Mouse (Mus musculus) CH12.LX (cell line): ENCODE measurements around the gene 4933417A18Rik. TPM values are rescaled to one million over a fixed set of nuclear protein-coding genes. Genes with fewer than 3 reads are reported as not detected.

Experiments
- DNase-seq: peaks from one replicate; pipeline ENCODE4 v3.0.0-alpha.2; 2013; ENCODE audit errors: extremely low read depth
- H3K27ac ChIP-seq: 2 replicates; pipeline ENCODE4 v1.5.1; 2012; ENCODE audit warnings: low read depth, mild to moderate bottlenecking, control low read depth, moderate library complexity; ENCODE audit not compliant: insufficient read depth
- H3K27me3 ChIP-seq: replicated peaks from 2 replicates; pipeline ENCODE3; 2012; ENCODE audit warnings: inconsistent platforms
- H3K36me3 ChIP-seq, 2 experiments: replicated peaks in 1 of 2; 2 replicates each; pipeline versions ENCODE3 to v1.6.1; 2012; ENCODE audit warnings: inconsistent platforms in 1 of 2, low read length in 1 of 2, mild to moderate bottlenecking in 1 of 2, mixed read lengths in 1 of 2, moderate library complexity in 1 of 2; ENCODE audit not compliant: control insufficient read depth in 1 of 2, insufficient read depth in 1 of 2
- H3K4me1 ChIP-seq, 2 experiments: 2 replicates each; pipeline ENCODE4 v1.6.1; 2012; ENCODE audit warnings: inconsistent platforms in 1 of 2, moderate library complexity in 1 of 2; ENCODE audit not compliant: insufficient read depth in 2 of 2, control insufficient read depth in 1 of 2
- H3K4me2 ChIP-seq: 2 replicates; pipeline ENCODE4 v1.6.1; 2012; ENCODE audit warnings: low read depth, mild to moderate bottlenecking, control low read depth; ENCODE audit not compliant: poor library complexity, insufficient read depth, severe bottlenecking
- H3K4me3 ChIP-seq, 3 experiments: fragments of 150-350 bp in 1 of 3; sonication (generic) in 1 of 3; replicated peaks in 1 of 3; 2 replicates each; pipeline versions ENCODE3 to v1.5.1; 2011 to 2012; ENCODE audit warnings: low read depth in 2 of 3, low read length in 2 of 3, mild to moderate bottlenecking in 2 of 3, moderate library complexity in 2 of 3, control low read depth in 1 of 3, improper control_type of control experiment in 1 of 3, inconsistent platforms in 1 of 3, mixed read lengths in 1 of 3; ENCODE audit not compliant: poor library complexity in 1 of 3
- H3K79me2 ChIP-seq: replicated peaks from 2 replicates; pipeline ENCODE4 v1.6.1; 2012; ENCODE audit warnings: mild to moderate bottlenecking, moderate library complexity; ENCODE audit not compliant: control insufficient read depth, poor library complexity, insufficient read depth, severe bottlenecking; ENCODE audit errors: extremely low read depth
- H3K9ac ChIP-seq: 2 replicates; pipeline ENCODE4 v1.6.1; 2012; ENCODE audit warnings: low read depth, mild to moderate bottlenecking, control low read depth, moderate library complexity; ENCODE audit not compliant: insufficient read depth
- H3K9me3 ChIP-seq: replicated peaks from 2 replicates; pipeline ENCODE3; 2012; ENCODE audit warnings: low read length, inconsistent platforms, mixed read lengths
- BHLHE40 ChIP-seq: IDR thresholded peaks from 2 replicates; pipeline ENCODE4 v1.6.1; 2011; ENCODE audit warnings: mild to moderate bottlenecking, low read depth, low read length, improper control_type of control experiment
- CHD1 ChIP-seq: IDR thresholded peaks from 2 replicates; pipeline ENCODE4 v1.6.1; 2012; ENCODE audit warnings: low read depth, low read length, improper control_type of control experiment, inconsistent platforms
- CTCF ChIP-seq, 2 experiments: IDR thresholded peaks in 1 of 2; conservative IDR thresholded peaks in 1 of 2; 2 replicates each; pipeline ENCODE4 v1.5.1; 2011 to 2012; ENCODE audit warnings: low read depth in 2 of 2, low read length in 2 of 2, improper control_type of control experiment in 1 of 2, inconsistent platforms in 1 of 2, mild to moderate bottlenecking in 1 of 2, moderate library complexity in 1 of 2
- E2F4 ChIP-seq: IDR thresholded peaks from 2 replicates; pipeline ENCODE4 v1.6.1; 2011; ENCODE audit warnings: low read depth, low read length, improper control_type of control experiment; ENCODE audit not compliant: insufficient replicate concordance
- ELF1 ChIP-seq: IDR thresholded peaks from 2 replicates; pipeline ENCODE4 v1.6.1; 2014; ENCODE audit warnings: low read depth, mild to moderate bottlenecking, inconsistent platforms, low read length, improper control_type of control experiment
- ETS1 ChIP-seq: conservative IDR thresholded peaks from 2 replicates; pipeline ENCODE4 v1.6.1; 2012; ENCODE audit warnings: low read depth, mild to moderate bottlenecking, inconsistent platforms, low read length, improper control_type of control experiment, moderate library complexity
- GABPA ChIP-seq: IDR thresholded peaks from 2 replicates; pipeline ENCODE4 v1.6.1; 2012; ENCODE audit warnings: low read depth, low read length, improper control_type of control experiment, inconsistent platforms; ENCODE audit not compliant: insufficient replicate concordance
- HCFC1 ChIP-seq: IDR thresholded peaks from 2 replicates; pipeline ENCODE4 v1.6.1; 2012; ENCODE audit warnings: low read depth, mild to moderate bottlenecking, inconsistent platforms, low read length, improper control_type of control experiment
- MAFK ChIP-seq: IDR thresholded peaks from 2 replicates; pipeline ENCODE4 v1.6.1; 2011; ENCODE audit warnings: low read length, improper control_type of control experiment; ENCODE audit not compliant: insufficient replicate concordance
- MAZ ChIP-seq: IDR thresholded peaks from 2 replicates; pipeline ENCODE4 v1.6.1; 2012; ENCODE audit warnings: low read depth, mild to moderate bottlenecking, inconsistent platforms, low read length, improper control_type of control experiment, moderate library complexity
- MEF2A ChIP-seq: IDR thresholded peaks from 2 replicates; pipeline ENCODE4 v1.6.1; 2014; ENCODE audit warnings: low read depth, mild to moderate bottlenecking, inconsistent platforms, low read length, improper control_type of control experiment, borderline replicate concordance
- MXI1 ChIP-seq: IDR thresholded peaks from 2 replicates; pipeline ENCODE4 v1.6.1; 2011; ENCODE audit warnings: mild to moderate bottlenecking, low read depth, low read length, improper control_type of control experiment
- MYC ChIP-seq: IDR thresholded peaks from 2 replicates; pipeline ENCODE4 v1.6.1; 2011; ENCODE audit warnings: low read depth, mild to moderate bottlenecking, improper control_type of control experiment, low read length
- NRF1 ChIP-seq: IDR thresholded peaks from 2 replicates; pipeline ENCODE4 v1.6.1; 2014; ENCODE audit warnings: low read depth, mild to moderate bottlenecking, inconsistent platforms, low read length, improper control_type of control experiment, moderate library complexity
- POLR2A ChIP-seq: IDR thresholded peaks from 2 replicates; pipeline ENCODE4 v1.6.1; 2011; ENCODE audit warnings: low read depth, mild to moderate bottlenecking, improper control_type of control experiment, low read length
- RAD21 ChIP-seq: IDR thresholded peaks from 2 replicates; pipeline ENCODE4 v1.6.1; 2011; ENCODE audit warnings: low read depth, mild to moderate bottlenecking, low read length, improper control_type of control experiment, moderate library complexity
- SIN3A ChIP-seq: IDR thresholded peaks from 2 replicates; pipeline ENCODE4 v1.6.1; 2012; ENCODE audit warnings: low read length, improper control_type of control experiment, inconsistent platforms
- TCF12 ChIP-seq: IDR thresholded peaks from 2 replicates; pipeline ENCODE4 v1.6.1; 2014; ENCODE audit warnings: low read depth, mild to moderate bottlenecking, inconsistent platforms, low read length, improper control_type of control experiment
- UBTF ChIP-seq: IDR thresholded peaks from 2 replicates; pipeline ENCODE4 v1.6.1; 2012; ENCODE audit warnings: low read depth, mild to moderate bottlenecking, inconsistent platforms, low read length, improper control_type of control experiment, moderate library complexity
- USF2 ChIP-seq: conservative IDR thresholded peaks from 2 replicates; pipeline ENCODE4 v1.6.1; 2011; ENCODE audit warnings: low read depth, low read length, improper control_type of control experiment
- ZMIZ1 ChIP-seq: IDR thresholded peaks from 2 replicates; pipeline ENCODE4 v1.6.1; 2012; ENCODE audit warnings: low read depth, mild to moderate bottlenecking, inconsistent platforms, low read length, improper control_type of control experiment
- dilution Hi-C: fragments of 300-500 bp; cut with MboI; formaldehyde crosslinking; loops from 2 replicates; pipeline ENCODE4 v1.14.3; 2020; ENCODE audit warnings: low sequenced_read_pairs; ENCODE audit not compliant: extremely low pct_unique_long_range_greater_than_20kb, extremely low pct_ligation_motif_present
- in situ Hi-C: fragments of 300-500 bp; cut with MboI; formaldehyde crosslinking; loops from 3 replicates; pipeline ENCODE4 v1.14.3; 2019; ENCODE audit warnings: low sequenced_read_pairs, low pct_ligation_motif_present, low pct_unique_long_range_greater_than_20kb, mixed read lengths
- polyA plus RNA-seq: library from polyadenylated mRNA; unstranded; fragments of >175 nt; gene quantifications from 2 replicates; pipeline ENCODE4 v1.2.1, GENCODE M21; 2012; ENCODE audit warnings: low read depth; ENCODE audit not compliant: insufficient read length
- total RNA-seq, 2 experiments: library from RNA; depleted of rRNA; stranded (reverse); fragments of 300-350 nt in 1 of 2; fragments of >200 nt in 1 of 2; gene quantifications; 2 replicates each; pipeline ENCODE4 v1.2.3; 2012 to 2014

Gene 4933417A18Rik
- total and polyA plus RNA-seq, 3 experiments: not detected

GRCm38 (mm10) chr13:34875741-34876445 is 48.3 kb upstream of the 4933417A18Rik start:
- Histone ChIP-seq H3K27me3 (no peaks in the 10 kb centered on the region), H3K9ac (peak overlapping the region; percentile 83), H3K9me3 (no peaks in the 10 kb centered on the region), H3K4me1 (peaks cover 3 to 33% of the 10 kb centered on the region in 2 experiments; a peak in 2 of 4 replicates), H3K36me3 (peaks cover 6 to 15% of the 10 kb centered on the region in 2 experiments), H3K4me2 (peak overlapping the region; percentile 90; the same call in 1 of the 2 replicates), H3K27ac (peak overlapping the region; percentile 89), H3K4me3 (peak overlapping the region; percentile 87 to 98 (median 97)), H3K79me2 (peaks cover 48% of the 10 kb centered on the region)
- peak; percentile 44 for DNase-seq
- dilution Hi-C loops (no loop called here), in situ Hi-C loops (no loop called here)
- TF ChIP-seq CTCF (conservative IDR thresholded peaks at IDR 0.05 in 1 of 2, IDR thresholded peaks at IDR 0.05 in 1 of 2; ENCODE audit: low read depth in 2 of 2, low read length in 2 of 2): peak in 1 of 2 experiments; percentile 46; a peak in 2 of 4 replicates
- TF ChIP-seq ZMIZ1: no peak
- peak; percentile 90 for TF ChIP-seq UBTF
- no peak for TF ChIP-seq GABPA
- no peak for TF ChIP-seq ETS1
- no peak for TF ChIP-seq POLR2A
- no peak for TF ChIP-seq MAFK
- TF ChIP-seq MAZ: no peak
- TF ChIP-seq HCFC1: no peak
- no peak for TF ChIP-seq NRF1
- no peak for TF ChIP-seq MEF2A
- TF ChIP-seq RAD21: no peak
- peak; percentile 56; the same call in 1 of the 2 replicates for TF ChIP-seq MXI1
- TF ChIP-seq BHLHE40: no peak; the same call in 1 of the 2 replicates
- TF ChIP-seq USF2: no peak
- TF ChIP-seq TCF12: no peak
- TF ChIP-seq ELF1: no peak
- TF ChIP-seq CHD1: 0 out of 2 replicates have a peak, but pooled peaks have one; percentile 10
- peak; percentile 26 for TF ChIP-seq SIN3A
- no peak for TF ChIP-seq MYC

GRCm38 (mm10) chr13:34876481-34876880 is 47.7 kb upstream of the 4933417A18Rik start:
- Histone ChIP-seq H3K36me3 (peaks cover 9 to 19% of the 10 kb centered on the region in 2 experiments), H3K4me1 (peaks cover 3 to 33% of the 10 kb centered on the region in 2 experiments; a peak in 2 of 4 replicates), H3K4me2 (peak overlapping the region; percentile 90), H3K9me3 (no peaks in the 10 kb centered on the region), H3K9ac (peak overlapping the region; percentile 83), H3K79me2 (peaks cover 53% of the 10 kb centered on the region), H3K4me3 (peak overlapping the region; percentile 87 to 98 (median 97)), H3K27ac (no peak overlapping the region), H3K27me3 (no peaks in the 10 kb centered on the region)
- in situ Hi-C loops (no loop called here), dilution Hi-C loops (no loop called here)
- no peak for DNase-seq
- TF ChIP-seq CHD1 (0 out of 2 replicates have a peak, but pooled peaks have one; percentile 45), E2F4 (no peak)
